Mouse (Mus musculus): Measurements from ENCODE around the gene Adamts17.

- TF ChIP-seq CTCF (conservative IDR thresholded peaks at IDR 0.05; ENCODE audit: low read length) = no peak
- TF ChIP-seq POU5F1 (IDR thresholded peaks at IDR 0.05; ENCODE audit: borderline replicate concordance, low read length) = no peak
These were observed 629 bp downstream of the Adamts17 start for GRCm38 (mm10) chr7:66840008-66840719.

Data from E14TG2a.4 (cell line).